Mouse (Mus musculus) stomach, embryonic 16.5 days (tissue): Measurements from ENCODE around the gene Cep295nl. TPM values are rescaled to one million over a fixed set of nuclear protein-coding genes. Genes with fewer than 3 reads are reported as not detected.

Source experiments
- ATAC-seq: fragments of 200-750 bp; cut with Nextera tagmentation; 2 replicates; pipeline ENCODE4 v1.8.0; 2017; ENCODE audit warnings: moderate number of reproducible peaks, moderate TSS enrichment; ENCODE audit not compliant: insufficient read depth, low FRiP score
- H3K27ac ChIP-seq: fragments of 300-500 bp; sonication (generic); 2 replicates; pipeline ENCODE4 v1.5.1; 2014; ENCODE audit warnings: low read length
- H3K27me3 ChIP-seq: fragments of 300-500 bp; sonication (generic); 2 replicates; pipeline ENCODE4 v1.6.1; 2014; ENCODE audit warnings: low read length, control low read depth, mixed read lengths; ENCODE audit not compliant: control insufficient read depth, insufficient read depth
- H3K36me3 ChIP-seq: fragments of 300-500 bp; sonication (generic); 2 replicates; pipeline ENCODE4 v1.6.1; 2014; ENCODE audit warnings: low read length; ENCODE audit not compliant: control insufficient read depth, insufficient read depth
- H3K4me1 ChIP-seq: fragments of 300-500 bp; sonication (generic); 2 replicates; pipeline ENCODE4 v1.6.1; 2014; ENCODE audit warnings: low read length, control low read depth, mixed read lengths; ENCODE audit not compliant: control insufficient read depth, insufficient read depth
- H3K4me2 ChIP-seq: fragments of 300-500 bp; sonication (generic); 2 replicates; pipeline ENCODE4 v1.6.1; 2014; ENCODE audit warnings: low read depth, low read length, mixed read lengths
- H3K4me3 ChIP-seq: fragments of 300-500 bp; sonication (generic); replicated peaks from 2 replicates; pipeline ENCODE4 v1.5.1; 2014; ENCODE audit warnings: mild to moderate bottlenecking, low read length
- H3K9ac ChIP-seq: fragments of 300-500 bp; sonication (generic); 2 replicates; pipeline ENCODE4 v1.6.1; 2014; ENCODE audit warnings: low read length
- H3K9me3 ChIP-seq: fragments of 300-500 bp; sonication (generic); replicated peaks from 2 replicates; pipeline ENCODE4 v1.6.1; 2016; ENCODE audit warnings: low read length, control low read depth; ENCODE audit not compliant: control insufficient read depth
- WGBS: fragments of 180-500 bp; shearing (Covaris S2); extraction: QIAGEN DNeasy Blood & Tissue Kit; methylation state at CpG from one replicate; pipeline ENCODE4 v1.1.7; 2014; 5-methylcytosine and 5-hydroxymethylcytosine counted together
- polyA plus RNA-seq: library from polyadenylated mRNA; unstranded; fragments of >200 nt; fragmentation: Nextera tagmentation; extraction: Ambion mirVana; gene quantifications from 2 replicates; pipeline ENCODE4 v1.2.1, GENCODE M21; 2015

Gene Cep295nl
- polyA plus RNA-seq, 1 experiment from 2014 or later, result 0.36 TPM

DNA sequence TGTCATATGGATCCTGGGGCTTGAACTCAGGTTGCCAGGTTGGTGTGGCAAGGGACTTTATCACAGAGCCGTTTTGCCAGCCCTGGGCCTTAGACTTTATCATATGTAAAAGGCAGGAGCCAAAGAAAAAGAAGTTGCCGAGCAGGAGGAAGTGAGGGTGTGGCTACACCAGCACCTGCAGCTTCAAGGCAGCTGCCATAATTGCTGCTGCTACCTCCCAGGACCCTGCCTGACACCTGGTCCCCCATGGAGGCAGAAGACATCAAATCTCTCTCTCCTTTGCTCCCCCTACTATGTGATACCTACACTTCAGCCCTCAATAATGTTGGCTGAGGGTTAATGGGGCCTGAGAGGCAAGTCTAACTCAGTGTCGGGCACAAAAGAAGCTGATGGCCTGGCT, 6.1 kb upstream of the Cep295nl start:
- H3K4me2 ChIP-seq, result no peak overlapping the region
- peaks cover 41% of the 10 kb centered on the region for H3K4me1 ChIP-seq
- 0 out of 2 replicates have a peak overlapping the region, but pooled peaks have one; percentile 37 for H3K9ac ChIP-seq
- peak overlapping the region; percentile 69 for H3K27ac ChIP-seq
- H3K4me3 ChIP-seq, result no peak overlapping the region
- ATAC-seq, result no peak
- H3K9me3 ChIP-seq, result no peaks in the 10 kb centered on the region
- 41% methylated on average over 3 of the region's 3 CpGs for WGBS
- no peaks in the 10 kb centered on the region for H3K36me3 ChIP-seq
- H3K27me3 ChIP-seq, result no peaks in the 10 kb centered on the region

DNA sequence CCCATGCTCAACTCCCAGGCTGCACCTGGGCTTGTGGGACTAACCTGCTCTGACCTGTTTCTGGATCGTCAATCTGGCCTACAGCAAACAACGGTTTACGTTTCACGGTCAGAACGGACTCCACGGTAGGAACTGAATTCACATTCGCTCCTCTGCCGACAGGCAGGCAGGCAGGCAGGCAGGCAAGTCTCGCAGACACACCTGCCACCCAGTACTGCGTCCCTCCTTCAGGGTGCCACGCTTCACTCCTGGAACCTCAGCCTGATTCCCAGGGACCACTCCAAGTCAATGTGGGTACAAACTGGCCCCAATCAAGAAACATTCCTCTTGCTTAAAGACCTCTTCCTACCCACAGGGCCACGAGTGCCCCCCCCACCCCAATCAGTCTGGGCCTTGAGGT, 5.6 kb upstream of the Cep295nl start:
- Histone ChIP-seq H3K4me2 (no peak overlapping the region), H3K4me1 (peaks cover 40% of the 10 kb centered on the region), H3K4me3 (no peak overlapping the region), H3K27me3 (no peaks in the 10 kb centered on the region), H3K27ac (0 out of 2 replicates have a peak overlapping the region, but pooled peaks have one; percentile 3), H3K9me3 (no peaks in the 10 kb centered on the region), H3K36me3 (no peaks in the 10 kb centered on the region), H3K9ac (no peak overlapping the region)
- no peak for ATAC-seq
- 73% methylated on average over 12 of the region's 12 CpGs for WGBS

GRCm38 (mm10) chr11:118347391-118347790, 5.1 kb upstream of the Cep295nl start:
- Histone ChIP-seq H3K9ac (no peak overlapping the region), H3K27me3 (no peaks in the 10 kb centered on the region), H3K4me1 (peaks cover 40% of the 10 kb centered on the region), H3K36me3 (no peaks in the 10 kb centered on the region), H3K27ac (0 out of 2 replicates have a peak overlapping the region, but pooled peaks have one; percentile 3), H3K4me2 (no peak overlapping the region), H3K4me3 (no peak overlapping the region), H3K9me3 (no peaks in the 10 kb centered on the region)
- 88% methylated on average over 2 of the region's 2 CpGs for WGBS
- ATAC-seq, result no peak

DNA sequence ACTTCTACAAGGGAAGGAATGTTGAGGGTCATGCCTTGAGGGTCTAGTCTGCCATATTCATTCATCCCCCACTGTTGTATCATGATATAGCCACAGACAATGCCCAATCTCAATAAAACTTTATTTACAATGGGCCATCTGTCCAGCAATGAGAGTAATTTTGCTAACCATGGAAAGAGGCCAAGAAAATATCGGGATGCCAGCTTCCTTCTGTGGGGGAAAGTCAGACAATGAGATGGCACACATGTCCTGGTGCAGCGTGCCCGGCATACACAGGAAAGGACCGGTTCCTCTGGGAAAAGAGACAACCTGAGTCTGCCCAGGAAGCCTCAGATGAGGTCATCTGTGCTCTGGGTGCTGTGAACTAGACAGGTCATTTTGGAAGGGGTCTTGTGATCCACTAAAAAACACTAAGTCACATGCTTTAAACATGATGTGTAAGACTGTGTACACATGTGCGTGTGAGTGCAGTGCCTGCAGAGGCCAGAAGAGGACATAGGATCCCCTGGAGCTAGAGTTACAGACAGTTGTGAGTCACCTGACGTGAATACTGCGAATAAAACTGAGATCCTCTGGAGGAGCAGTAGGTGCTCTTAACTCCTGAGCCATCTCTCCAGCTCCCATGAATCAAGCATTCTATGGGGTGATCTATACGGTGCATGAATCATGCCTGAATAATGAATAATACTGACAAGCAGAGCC, 4.2 kb upstream of the Cep295nl start:
- H3K27ac ChIP-seq, result no peak overlapping the region; the same call in 1 of the 2 replicates

DNA sequence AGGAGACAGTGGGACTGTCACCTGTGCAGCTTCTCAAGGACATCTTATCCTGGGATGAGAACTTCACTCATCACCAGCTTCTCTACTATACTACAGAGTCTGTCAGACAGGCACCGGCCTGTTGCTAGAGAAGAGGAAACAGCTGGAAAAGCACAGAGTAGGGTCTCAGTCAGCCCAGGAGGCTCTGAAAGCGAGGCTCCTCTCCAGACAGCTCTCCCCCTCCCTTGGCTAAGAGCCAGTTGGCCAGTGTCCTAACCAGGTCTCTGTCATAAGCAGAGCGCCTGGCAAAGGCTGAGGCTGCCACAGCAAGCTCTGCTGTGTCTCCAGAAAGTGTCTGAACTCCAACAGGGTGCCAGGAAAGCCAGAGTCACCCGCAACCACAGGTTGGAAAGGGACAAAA, 3.4 kb upstream of the Cep295nl start:
- 44% methylated on average over 4 of the region's 4 CpGs for WGBS
- peak; percentile 49; the same call in 1 of the 2 replicates for ATAC-seq
- H3K27me3 ChIP-seq, result no peaks in the 10 kb centered on the region
- peaks cover 44% of the 10 kb centered on the region for H3K4me1 ChIP-seq
- H3K9me3 ChIP-seq, result no peaks in the 10 kb centered on the region
- H3K27ac ChIP-seq, result no peak overlapping the region
- no peak overlapping the region for H3K9ac ChIP-seq
- no peak overlapping the region for H3K4me2 ChIP-seq
- no peak overlapping the region for H3K4me3 ChIP-seq
- H3K36me3 ChIP-seq, result no peaks in the 10 kb centered on the region

More for the DNA sequence above, 4.2 kb upstream of the Cep295nl start:
- H3K27me3 ChIP-seq, result no peaks in the 10 kb centered on the region
- ATAC-seq, result no peak
- H3K36me3 ChIP-seq, result no peaks in the 10 kb centered on the region
- H3K4me3 ChIP-seq, result no peak overlapping the region
- H3K9me3 ChIP-seq, result no peaks in the 10 kb centered on the region
- peaks cover 44% of the 10 kb centered on the region for H3K4me1 ChIP-seq
- 75% methylated on average over 8 of the region's 8 CpGs for WGBS
- H3K4me2 ChIP-seq, result no peak overlapping the region
- no peak overlapping the region for H3K9ac ChIP-seq

DNA sequence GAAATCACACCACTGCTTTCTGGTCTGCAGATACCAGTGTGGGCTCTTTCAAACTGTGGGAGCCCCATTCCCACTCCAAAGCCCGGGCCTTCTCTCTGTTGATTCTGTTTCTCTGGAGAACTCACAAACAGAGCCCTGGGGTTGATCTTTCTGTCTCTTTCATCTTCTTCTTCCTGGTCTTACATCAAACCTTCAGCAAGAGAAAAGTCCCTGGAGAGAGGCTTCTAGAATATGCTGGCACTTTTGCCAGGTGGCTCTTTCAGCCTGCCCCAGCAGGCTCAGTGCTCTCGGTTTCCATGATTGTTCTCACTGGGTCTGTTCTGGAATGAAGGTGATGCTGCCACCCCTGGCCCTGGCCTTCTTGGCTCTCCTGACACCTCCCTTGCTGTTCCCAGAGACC, 1.3 kb upstream of the Cep295nl start:
- Histone ChIP-seq H3K27me3 (no peaks in the 10 kb centered on the region), H3K4me3 (no peak overlapping the region), H3K4me2 (no peak overlapping the region), H3K9ac (no peak overlapping the region), H3K4me1 (peaks cover 34% of the 10 kb centered on the region), H3K36me3 (no peaks in the 10 kb centered on the region), H3K9me3 (no peaks in the 10 kb centered on the region), H3K27ac (no peak overlapping the region)
- 80% methylated on average over 2 of the region's 2 CpGs for WGBS
- ATAC-seq, result no peak

GRCm38 (mm10) chr11:118337491-118338168, 4.7 kb downstream of the Cep295nl start:
- ATAC-seq, result no peak
- H3K27ac ChIP-seq, result no peak overlapping the region
- no peak overlapping the region for H3K4me2 ChIP-seq
- H3K4me1 ChIP-seq, result 0 out of 2 replicates have a peak, but pooled peaks cover 5% of the 10 kb centered on the region
- H3K9ac ChIP-seq, result no peak overlapping the region
- no peaks in the 10 kb centered on the region for H3K36me3 ChIP-seq
- H3K4me3 ChIP-seq, result no peak overlapping the region
- no peaks in the 10 kb centered on the region for H3K27me3 ChIP-seq
- 56% methylated on average over 8 of the region's 8 CpGs for WGBS
- no peaks in the 10 kb centered on the region for H3K9me3 ChIP-seq

DNA sequence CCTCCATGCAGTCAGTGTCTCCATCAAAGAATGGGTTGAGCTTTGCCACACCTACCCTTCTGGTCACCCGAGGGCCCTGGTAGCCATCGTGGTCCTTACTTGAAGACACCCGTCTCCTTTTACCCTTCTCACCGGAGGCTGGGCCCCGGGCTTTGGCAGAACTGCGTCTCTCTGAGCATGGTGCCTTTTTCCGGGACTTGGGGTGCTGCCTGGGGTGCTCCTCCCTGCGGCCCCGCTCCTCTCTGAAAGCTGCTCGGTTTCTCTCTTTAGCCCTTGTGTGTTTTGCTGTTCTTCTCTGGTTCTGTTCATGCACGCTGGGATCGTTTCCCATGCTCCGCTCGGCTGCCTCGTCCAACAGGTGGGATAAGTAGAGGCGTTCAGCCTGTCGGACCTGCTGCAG, 8.9 kb downstream of the Cep295nl start:
- Histone ChIP-seq H3K4me3 (no peak overlapping the region), H3K9ac (no peak overlapping the region), H3K27ac (peak overlapping the region; percentile 43; the same call in 1 of the 2 replicates), H3K36me3 (no peaks in the 10 kb centered on the region), H3K9me3 (no peaks in the 10 kb centered on the region), H3K4me2 (no peak overlapping the region), H3K27me3 (no peaks in the 10 kb centered on the region), H3K4me1 (0 out of 2 replicates have a peak, but pooled peaks cover under 1% of the 10 kb centered on the region)
- 78% methylated on average over 17 of the region's 17 CpGs for WGBS
- no peak for ATAC-seq

DNA sequence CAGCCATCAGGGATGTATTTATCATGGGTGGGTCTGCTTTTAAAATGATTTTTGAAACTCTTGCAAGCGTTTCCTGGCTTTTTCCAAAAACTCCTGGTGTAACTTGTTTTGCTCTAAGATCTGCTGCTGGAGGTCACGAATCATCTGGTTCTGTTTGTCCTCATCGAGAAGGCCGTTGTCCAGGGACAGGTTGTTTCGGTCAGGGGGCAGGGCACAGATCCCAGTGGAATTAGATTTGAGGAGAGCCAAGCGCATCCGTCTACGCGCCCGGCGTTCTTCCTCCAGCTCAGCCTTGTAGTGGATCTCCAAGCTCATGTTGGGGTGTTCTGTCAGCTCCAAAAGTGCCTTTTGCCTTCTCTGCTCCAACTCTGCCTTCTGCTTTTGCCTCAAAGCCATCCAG, 9.9 kb downstream of the Cep295nl start:
- Histone ChIP-seq H3K4me3 (no peak overlapping the region), H3K4me2 (no peak overlapping the region), H3K9me3 (no peaks in the 10 kb centered on the region), H3K27ac (no peak overlapping the region), H3K27me3 (no peaks in the 10 kb centered on the region), H3K4me1 (peaks cover 10% of the 10 kb centered on the region; the same call in 1 of the 2 replicates), H3K36me3 (no peaks in the 10 kb centered on the region), H3K9ac (no peak overlapping the region)
- ATAC-seq, result no peak
- WGBS, result 84% methylated on average over 11 of the region's 11 CpGs
